Mouse (Mus musculus): ENCODE results near the gene Gm10318.
A peak's percentile ranks its signal among the peaks of the same experiment; 100 is the strongest.

GRCm38 (mm10) chr10:77878985-77879384 lies 26.3 kb downstream of the Gm10318 start:
- no peak for TF ChIP-seq POLR2A (IDR thresholded peaks at IDR 0.05; ENCODE audit: borderline replicate concordance, insufficient read depth, low read length)
- TF ChIP-seq CTCF (IDR thresholded peaks at IDR 0.05; ENCODE audit: borderline replicate concordance, insufficient read depth, low read depth, low read length), result peak; percentile 13; the same call in 1 of the 2 replicates
